Mouse (Mus musculus) 416B (cell line): Measurements from ENCODE around the gene Lrtm2.

Experiments used
- DNase-seq: peaks from one replicate; pipeline ENCODE4 v3.0.0; 2011; ENCODE audit warnings: low read depth

The Lrtm2 gene

GRCm38 (mm10) chr6:119336124-119336523 is 5.6 kb upstream of the Lrtm2 start:
- DNase-seq: no peak

GRCm38 (mm10) chr6:119333831-119334230 is 3.3 kb upstream of the Lrtm2 start:
- no peak for DNase-seq

GRCm38 (mm10) chr6:119333202-119333601 is 2.6 kb upstream of the Lrtm2 start:
- peak; percentile 54 for DNase-seq

GRCm38 (mm10) chr6:119332111-119332510 is 1.5 kb upstream of the Lrtm2 start:
- no peak for DNase-seq

- no peak for DNase-seq
Observed at GRCm38 (mm10) chr6:119329936-119330335, 630 bp downstream of the Lrtm2 start.

GRCm38 (mm10) chr6:119329215-119329714 is 1.3 kb downstream of the Lrtm2 start:
- DNase-seq: no peak

- no peak for DNase-seq
Observed at GRCm38 (mm10) chr6:119328521-119329115, 1.9 kb downstream of the Lrtm2 start.

- no peak for DNase-seq
Observed at GRCm38 (mm10) chr6:119326541-119326940, 4.0 kb downstream of the Lrtm2 start.

- no peak for DNase-seq
Observed at GRCm38 (mm10) chr6:119325978-119326377, 4.6 kb downstream of the Lrtm2 start.

- DNase-seq: no peak
Observed at GRCm38 (mm10) chr6:119324776-119325175, 5.8 kb downstream of the Lrtm2 start.

- no peak for DNase-seq
Observed at GRCm38 (mm10) chr6:119321752-119322151, 8.8 kb downstream of the Lrtm2 start.

GRCm38 (mm10) chr6:119320481-119320880 is 10.1 kb downstream of the Lrtm2 start:
- peak; percentile 29 for DNase-seq

GRCm38 (mm10) chr6:119319358-119319757 is 11.2 kb downstream of the Lrtm2 start:
- DNase-seq: no peak

- no peak for DNase-seq
Observed at GRCm38 (mm10) chr6:119318732-119319131, 11.8 kb downstream of the Lrtm2 start.

GRCm38 (mm10) chr6:119314751-119315476 is 15.7 kb downstream of the Lrtm2 start:
- no peak for DNase-seq

- DNase-seq: no peak
Observed at GRCm38 (mm10) chr6:119313588-119314375, 16.8 kb downstream of the Lrtm2 start.

- no peak for DNase-seq
Observed at GRCm38 (mm10) chr6:119313096-119313495, 17.5 kb downstream of the Lrtm2 start.

GRCm38 (mm10) chr6:119312381-119312780 is 18.2 kb downstream of the Lrtm2 start:
- DNase-seq: no peak

GRCm38 (mm10) chr6:119310176-119310575 is 20.4 kb downstream of the Lrtm2 start:
- DNase-seq: no peak

GRCm38 (mm10) chr6:119307867-119308413 is 22.6 kb downstream of the Lrtm2 start:
- DNase-seq: no peak

GRCm38 (mm10) chr6:119303331-119303730 is 27.2 kb downstream of the Lrtm2 start:
- DNase-seq: no peak

- no peak for DNase-seq
Observed at GRCm38 (mm10) chr6:119301310-119301709, 29.3 kb downstream of the Lrtm2 start.
